Mouse (Mus musculus) kidney, postnatal 25 days (tissue): ENCODE data around the gene Tas2r125.
"Not testable (repeated sequence)": the region's sequence is repeated elsewhere in the genome, so short reads cannot be mapped to it uniquely, and the experiment has no call there.

Experiments used
- DNase-seq, 2 experiments: peaks; one replicate each; pipeline ENCODE4 v3.0.0; 2021; ENCODE audit warnings: mixed read lengths in 2 of 2

The Tas2r125 gene

GRCm38 (mm10) chr6:132909351-132909750 is at the start of gene Tas2r125:
TSS of gene Tas2r125 (plus strand) at chr6:132909651.
- no peak for DNase-seq

- DNase-seq = no peak
Observed at GRCm38 (mm10) chr6:132867708-132868107, 41.7 kb upstream of the Tas2r125 start, which contains the start of gene Tas2r110. TSS of gene Tas2r110 (plus strand) at chr6:132868008.

- no peak for DNase-seq
Observed at GRCm38 (mm10) chr6:132892711-132893110, 16.7 kb upstream of the Tas2r125 start, which contains the start of gene Tas2r113. TSS of gene Tas2r113 (plus strand) at chr6:132893011.

- not testable (repeated sequence) for DNase-seq
Observed at GRCm38 (mm10) chr6:132941376-132941775, 31.9 kb downstream of the Tas2r125 start.

GRCm38 (mm10) chr6:132950802-132951201 is 41.4 kb downstream of the Tas2r125 start, which contains the start of gene Tas2r129:
TSS of gene Tas2r129 (plus strand) at chr6:132951102.
- DNase-seq = no peak

- no peak for DNase-seq
Observed at GRCm38 (mm10) chr6:132957819-132958218, 48.4 kb downstream of the Tas2r125 start, which contains the start of gene Tas2r131. TSS of gene Tas2r131 (minus strand) at chr6:132957919.
